Mouse (Mus musculus) hindbrain, embryonic 13.5 days (tissue): Measurements from ENCODE around the gene Gm38431. TPM values are rescaled to one million over a fixed set of nuclear protein-coding genes. Genes with fewer than 3 reads are reported as not detected.

ENCODE experiments used
- ATAC-seq: fragments of 200-750 bp; cut with Nextera tagmentation; 2 replicates; pipeline ENCODE4 v1.8.0; 2017; ENCODE audit warnings: moderate TSS enrichment; ENCODE audit not compliant: low FRiP score
- H3K27ac ChIP-seq: fragments of 300-500 bp; sonication (generic); 2 replicates; pipeline ENCODE4 v1.5.1; 2015; ENCODE audit warnings: inconsistent platforms, mild to moderate bottlenecking, moderate library complexity
- H3K27me3 ChIP-seq: fragments of 300-500 bp; sonication (generic); 2 replicates; pipeline ENCODE4 v1.6.1; 2015; ENCODE audit warnings: mild to moderate bottlenecking, inconsistent platforms
- H3K36me3 ChIP-seq: fragments of 300-500 bp; sonication (generic); 2 replicates; pipeline ENCODE4 v1.6.1; 2015; ENCODE audit warnings: mild to moderate bottlenecking, inconsistent platforms
- H3K4me1 ChIP-seq: fragments of 300-500 bp; sonication (generic); replicated peaks from 2 replicates; pipeline ENCODE4 v1.6.1; 2015; ENCODE audit warnings: inconsistent platforms
- H3K4me2 ChIP-seq: fragments of 300-500 bp; sonication (generic); 2 replicates; pipeline ENCODE4 v1.6.1; 2015; ENCODE audit warnings: inconsistent platforms, mild to moderate bottlenecking, moderate library complexity
- H3K4me3 ChIP-seq: fragments of 300-500 bp; sonication (generic); 2 replicates; pipeline ENCODE4 v1.5.1; 2015; ENCODE audit warnings: mild to moderate bottlenecking, inconsistent platforms
- H3K9ac ChIP-seq: fragments of 300-500 bp; sonication (generic); 2 replicates; pipeline ENCODE4 v1.6.1; 2015; ENCODE audit warnings: mild to moderate bottlenecking, inconsistent platforms
- H3K9me3 ChIP-seq: fragments of 300-500 bp; sonication (generic); 2 replicates; pipeline ENCODE4 v1.6.1; 2016; ENCODE audit warnings: inconsistent platforms
- WGBS: fragments of 180-500 bp; shearing (Covaris S2); methylation state at CpG from one replicate; pipeline ENCODE4 v1.1.7; 2015; 5-methylcytosine and 5-hydroxymethylcytosine counted together
- polyA plus RNA-seq: library from polyadenylated mRNA; unstranded; fragments of >200 nt; fragmentation: Nextera tagmentation; extraction: Ambion mirVana; gene quantifications from 2 replicates; pipeline ENCODE4 v1.2.1, GENCODE M21; 2015

Gm38431 gene
- polyA plus RNA-seq, 1 experiment from 2014 or later, result 2.8 TPM

- 1% methylated on average over 34 of the region's 34 CpGs for WGBS
- peak overlapping the region; percentile 53 for H3K4me3 ChIP-seq
- peaks cover 80% of the 10 kb centered on the region for H3K4me1 ChIP-seq
- H3K36me3 ChIP-seq, result no peaks in the 10 kb centered on the region
- H3K27ac ChIP-seq, result no peak overlapping the region
- 0 out of 2 replicates have a peak overlapping the region, but pooled peaks have one; percentile 35 for H3K9ac ChIP-seq
- ATAC-seq, result no peak
- peaks cover 99% of the 10 kb centered on the region for H3K27me3 ChIP-seq
- no peaks in the 10 kb centered on the region for H3K9me3 ChIP-seq
- peak overlapping the region; percentile 94 for H3K4me2 ChIP-seq
These were observed 58.7 kb downstream of the Gm38431 start for GRCm38 (mm10) chr9:21033136-21033535.

- no peaks in the 10 kb centered on the region for H3K36me3 ChIP-seq
- H3K4me2 ChIP-seq, result peak overlapping the region; percentile 94
- peak overlapping the region; percentile 53 for H3K4me3 ChIP-seq
- H3K27me3 ChIP-seq, result peaks cover 99% of the 10 kb centered on the region
- ATAC-seq, result no peak
- H3K9ac ChIP-seq, result peak overlapping the region; percentile 75
- 5% methylated on average over 7 of the region's 7 CpGs for WGBS
- H3K9me3 ChIP-seq, result no peaks in the 10 kb centered on the region
- peaks cover 75% of the 10 kb centered on the region for H3K4me1 ChIP-seq
- H3K27ac ChIP-seq, result no peak overlapping the region
These were observed 59.3 kb downstream of the Gm38431 start for GRCm38 (mm10) chr9:21032491-21032890.

- WGBS, result under 1% methylated on average over 35 of the region's 35 CpGs
- Histone ChIP-seq H3K4me1 (peaks cover 71% of the 10 kb centered on the region), H3K27ac (no peak within 1 kb of the TSS)
These were observed 59.9 kb downstream of the Gm38431 start, which contains the start of gene Icam5 for GRCm38 (mm10) chr9:21031896-21032351. Gene Icam5, plus strand, starts transcription at chr9:21032073.

GRCm38 (mm10) chr9:21031251-21031895 lies 60.4 kb downstream of the Gm38431 start:
- Histone ChIP-seq H3K9me3 (no peaks in the 10 kb centered on the region), H3K36me3 (no peaks in the 10 kb centered on the region), H3K4me2 (peak overlapping the region; percentile 94), H3K4me1 (peaks cover 66% of the 10 kb centered on the region), H3K27me3 (peaks cover 99% of the 10 kb centered on the region), H3K4me3 (peak overlapping the region; percentile 53), H3K9ac (peak overlapping the region; percentile 75), H3K27ac (no peak overlapping the region)
- under 1% methylated on average over 36 of the region's 36 CpGs for WGBS
- peak; percentile 70 for ATAC-seq

More at GRCm38 (mm10) chr9:21031896-21032351, 59.9 kb downstream of the Gm38431 start, which contains the start of gene Icam5:
- Histone ChIP-seq H3K4me3 (peak within 1 kb of the TSS; percentile 53), H3K9me3 (no peaks in the 10 kb centered on the region), H3K9ac (peak within 1 kb of the TSS; percentile 75), H3K36me3 (no peaks in the 10 kb centered on the region), H3K27me3 (peaks cover 99% of the 10 kb centered on the region), H3K4me2 (peak within 1 kb of the TSS; percentile 94)
- ATAC-seq, result peak; percentile 32

- no peaks in the 10 kb centered on the region for H3K9me3 ChIP-seq
- H3K27me3 ChIP-seq, result peaks cover 99% of the 10 kb centered on the region
- peak overlapping the region; percentile 53 for H3K4me3 ChIP-seq
- no peaks in the 10 kb centered on the region for H3K36me3 ChIP-seq
- H3K9ac ChIP-seq, result peak overlapping the region; percentile 75; the same call in 1 of the 2 replicates
- peak overlapping the region; percentile 94 for H3K4me2 ChIP-seq
- peaks cover 60% of the 10 kb centered on the region for H3K4me1 ChIP-seq
- 0 out of 2 replicates have a peak, but pooled peaks have one; percentile 41 for ATAC-seq
- H3K27ac ChIP-seq, result no peak overlapping the region
- WGBS, result under 1% methylated on average over 13 of the region's 13 CpGs
These were observed 61.0 kb downstream of the Gm38431 start for GRCm38 (mm10) chr9:21030781-21031250.

- Histone ChIP-seq H3K9ac (no peak overlapping the region), H3K9me3 (no peaks in the 10 kb centered on the region), H3K36me3 (no peaks in the 10 kb centered on the region), H3K4me2 (peak overlapping the region; percentile 94), H3K4me3 (no peak overlapping the region; the same call in 1 of the 2 replicates), H3K27me3 (peaks cover 99% of the 10 kb centered on the region), H3K27ac (no peak overlapping the region), H3K4me1 (peaks cover 56% of the 10 kb centered on the region)
- WGBS, result 23% methylated on average over 22 of the region's 22 CpGs
- ATAC-seq, result no peak
These were observed 61.7 kb downstream of the Gm38431 start for GRCm38 (mm10) chr9:21030055-21030600.

GRCm38 (mm10) chr9:21029291-21030054 lies 62.3 kb downstream of the Gm38431 start, which contains the start of gene Icam4:
Gene Icam4, plus strand, starts transcription at chr9:21029373.
- Histone ChIP-seq H3K9me3 (no peaks in the 10 kb centered on the region), H3K4me1 (peaks cover 50% of the 10 kb centered on the region), H3K4me3 (peak within 1 kb of the TSS; percentile 24), H3K36me3 (no peaks in the 10 kb centered on the region), H3K4me2 (peak within 1 kb of the TSS; percentile 94), H3K9ac (0 out of 2 replicates have a peak within 1 kb of the TSS, but pooled peaks have one; percentile 20), H3K27me3 (peaks cover 92% of the 10 kb centered on the region), H3K27ac (no peak within 1 kb of the TSS)
- whole genome bisulfite sequencing, result 2% methylated on average over 37 of the region's 37 CpGs
- ATAC-seq, result no peak

GRCm38 (mm10) chr9:21028560-21029110 lies 63.2 kb downstream of the Gm38431 start:
- no peak for ATAC-seq
- H3K4me1 ChIP-seq, result peaks cover 49% of the 10 kb centered on the region
- no peak overlapping the region for H3K4me2 ChIP-seq
- no peak overlapping the region for H3K4me3 ChIP-seq
- H3K27ac ChIP-seq, result no peak overlapping the region
- H3K27me3 ChIP-seq, result peaks cover 85% of the 10 kb centered on the region
- no peaks in the 10 kb centered on the region for H3K36me3 ChIP-seq
- H3K9ac ChIP-seq, result no peak overlapping the region
- no peaks in the 10 kb centered on the region for H3K9me3 ChIP-seq
- WGBS, result 72% methylated on average over 6 of the region's 6 CpGs

- H3K4me1 ChIP-seq, result peaks cover 41% of the 10 kb centered on the region
- H3K4me3 ChIP-seq, result no peak overlapping the region
- H3K4me2 ChIP-seq, result no peak overlapping the region
- H3K9me3 ChIP-seq, result no peaks in the 10 kb centered on the region
- WGBS, result 51% methylated on average over 8 of the region's 8 CpGs
- peak overlapping the region; percentile 35 for H3K9ac ChIP-seq
- H3K36me3 ChIP-seq, result no peaks in the 10 kb centered on the region
- ATAC-seq, result no peak
- no peak overlapping the region for H3K27ac ChIP-seq
- H3K27me3 ChIP-seq, result peaks cover 77% of the 10 kb centered on the region
These were observed 64.0 kb downstream of the Gm38431 start for GRCm38 (mm10) chr9:21027774-21028290.

GRCm38 (mm10) chr9:21026849-21027248 lies 64.9 kb downstream of the Gm38431 start:
- H3K27me3 ChIP-seq, result peaks cover 71% of the 10 kb centered on the region
- no peaks in the 10 kb centered on the region for H3K9me3 ChIP-seq
- peaks cover 31% of the 10 kb centered on the region for H3K4me1 ChIP-seq
- WGBS, result 86% methylated on average over 12 of the region's 12 CpGs
- no peak overlapping the region for H3K9ac ChIP-seq
- no peak overlapping the region for H3K4me2 ChIP-seq
- H3K27ac ChIP-seq, result no peak overlapping the region
- ATAC-seq, result no peak
- H3K4me3 ChIP-seq, result no peak overlapping the region
- no peaks in the 10 kb centered on the region for H3K36me3 ChIP-seq

- no peak for ATAC-seq
- no peak overlapping the region for H3K27ac ChIP-seq
- H3K4me3 ChIP-seq, result no peak overlapping the region
- peaks cover 66% of the 10 kb centered on the region for H3K27me3 ChIP-seq
- no peaks in the 10 kb centered on the region for H3K9me3 ChIP-seq
- WGBS, result 71% methylated on average over 19 of the region's 19 CpGs
- no peaks in the 10 kb centered on the region for H3K36me3 ChIP-seq
- no peak overlapping the region for H3K9ac ChIP-seq
- no peak overlapping the region for H3K4me2 ChIP-seq
- H3K4me1 ChIP-seq, result peaks cover 17% of the 10 kb centered on the region
These were observed 66.5 kb downstream of the Gm38431 start for GRCm38 (mm10) chr9:21025258-21025810.
